Mouse (Mus musculus): Measurements from ENCODE around the gene Chka. TPM values are rescaled to one million over a fixed set of nuclear protein-coding genes. Genes with fewer than 3 reads are reported as not detected.

Chka gene
- polyA plus RNA-seq, 1 experiment from 2014 or later: 57.5 TPM

DNA sequence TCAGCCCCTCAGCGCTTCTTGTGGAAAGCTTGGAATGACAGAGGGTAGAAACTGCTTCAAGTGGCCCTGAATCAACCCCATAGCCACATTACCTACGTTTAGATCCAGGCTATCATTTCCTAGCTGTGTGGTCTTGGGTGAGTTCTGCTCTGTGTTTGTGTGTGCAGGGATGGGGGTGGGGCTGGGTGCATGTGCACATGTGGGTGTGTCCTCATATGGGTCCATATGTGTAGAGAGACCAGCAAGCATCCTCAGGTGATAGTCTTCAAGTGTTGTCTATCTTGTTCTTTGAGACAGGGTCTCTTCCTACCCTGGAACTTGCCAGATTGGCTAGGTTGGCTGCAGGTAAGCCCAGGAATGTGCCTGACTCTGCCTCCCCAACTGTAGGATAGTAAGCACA is 2.3 kb upstream of the Chka start:
- Histone ChIP-seq H3K36me3 (peaks cover 5% of the 10 kb centered on the region; the same call in 1 of the 2 replicates), H3K4me1 (replicated peaks) (peaks cover 27% of the 10 kb centered on the region), H3K27ac (no peak overlapping the region), H3K4me3 (no peak overlapping the region), H3K9me3 (no peaks in the 10 kb centered on the region), H3K27me3 (ENCODE audit: insufficient read depth, poor library complexity, severe bottlenecking) (no peaks in the 10 kb centered on the region)
- DNase-seq (ENCODE audit: low spot score): no peak
- 89% methylated on average over 2 of the region's 2 CpGs for WGBS

DNA sequence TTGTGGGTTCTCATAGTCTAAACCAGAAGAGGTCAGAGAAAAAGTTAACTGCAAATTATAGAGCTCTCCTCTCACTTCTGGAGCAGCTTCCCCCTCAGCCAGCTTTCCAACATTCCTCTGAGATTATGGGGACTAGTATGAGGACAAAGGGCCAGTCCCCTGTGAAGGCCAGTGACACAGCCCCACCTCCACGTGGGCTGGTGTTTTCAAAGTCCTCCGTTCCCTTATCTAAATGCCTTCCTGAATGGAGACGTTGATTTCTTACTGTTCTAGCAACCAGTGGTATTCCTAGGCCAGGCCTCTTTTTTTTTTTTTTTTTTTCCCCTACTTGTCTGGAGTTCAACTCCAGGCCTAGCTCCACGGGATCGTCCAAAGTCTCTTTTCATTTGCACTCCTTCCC is 1.5 kb upstream of the Chka start:
- Histone ChIP-seq H3K27me3 (ENCODE audit: insufficient read depth, poor library complexity, severe bottlenecking) (no peaks in the 10 kb centered on the region), H3K4me3 (no peak overlapping the region), H3K4me1 (replicated peaks) (peaks cover 31% of the 10 kb centered on the region), H3K27ac (no peak overlapping the region), H3K9me3 (no peaks in the 10 kb centered on the region), H3K36me3 (peaks cover 6% of the 10 kb centered on the region; the same call in 1 of the 2 replicates)
- WGBS: 47% methylated on average over 5 of the region's 5 CpGs
- no peak for DNase-seq (ENCODE audit: low spot score)

DNA sequence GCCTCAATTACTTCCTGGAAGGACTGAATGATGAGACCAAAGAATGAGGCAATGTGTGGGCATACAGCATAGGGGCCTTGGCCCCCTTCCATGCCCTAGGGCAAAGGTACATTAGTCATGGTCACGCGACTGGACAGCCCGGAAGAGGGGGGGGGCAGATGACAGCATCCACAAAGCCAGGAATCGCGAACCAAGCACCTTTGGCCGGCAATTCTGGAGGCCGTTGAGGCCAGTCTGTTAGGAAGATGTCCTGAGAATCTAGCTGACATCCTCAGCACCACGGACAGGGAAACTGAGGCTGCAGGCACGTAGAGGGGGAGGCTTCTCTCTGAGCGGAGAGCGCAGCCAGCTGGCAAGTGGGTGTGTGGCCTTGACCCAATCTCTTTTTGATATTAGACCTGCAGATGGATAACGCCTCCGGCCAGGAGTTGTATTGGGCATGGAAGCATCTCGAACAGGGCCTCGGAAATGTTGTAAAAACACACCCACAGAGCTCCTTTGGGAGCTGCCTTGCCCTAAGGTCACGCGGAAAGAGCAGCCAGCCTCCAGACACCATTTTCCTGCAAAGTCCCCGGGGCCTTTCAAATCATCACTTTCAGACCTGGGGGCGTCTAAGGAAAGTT is 615 bp upstream of the Chka start:
- DNase-seq (ENCODE audit: low spot score): no peak
- H3K4me1 ChIP-seq (replicated peaks): peaks cover 40% of the 10 kb centered on the region
- no peaks in the 10 kb centered on the region for H3K27me3 ChIP-seq (ENCODE audit: insufficient read depth, poor library complexity, severe bottlenecking)
- H3K27ac ChIP-seq: peak overlapping the region; percentile 97
- H3K9me3 ChIP-seq: no peaks in the 10 kb centered on the region
- 6% methylated on average over 19 of the region's 19 CpGs for WGBS
- peak overlapping the region; percentile 78 for H3K4me3 ChIP-seq
- H3K36me3 ChIP-seq: peaks cover 6% of the 10 kb centered on the region; the same call in 1 of the 2 replicates

DNA sequence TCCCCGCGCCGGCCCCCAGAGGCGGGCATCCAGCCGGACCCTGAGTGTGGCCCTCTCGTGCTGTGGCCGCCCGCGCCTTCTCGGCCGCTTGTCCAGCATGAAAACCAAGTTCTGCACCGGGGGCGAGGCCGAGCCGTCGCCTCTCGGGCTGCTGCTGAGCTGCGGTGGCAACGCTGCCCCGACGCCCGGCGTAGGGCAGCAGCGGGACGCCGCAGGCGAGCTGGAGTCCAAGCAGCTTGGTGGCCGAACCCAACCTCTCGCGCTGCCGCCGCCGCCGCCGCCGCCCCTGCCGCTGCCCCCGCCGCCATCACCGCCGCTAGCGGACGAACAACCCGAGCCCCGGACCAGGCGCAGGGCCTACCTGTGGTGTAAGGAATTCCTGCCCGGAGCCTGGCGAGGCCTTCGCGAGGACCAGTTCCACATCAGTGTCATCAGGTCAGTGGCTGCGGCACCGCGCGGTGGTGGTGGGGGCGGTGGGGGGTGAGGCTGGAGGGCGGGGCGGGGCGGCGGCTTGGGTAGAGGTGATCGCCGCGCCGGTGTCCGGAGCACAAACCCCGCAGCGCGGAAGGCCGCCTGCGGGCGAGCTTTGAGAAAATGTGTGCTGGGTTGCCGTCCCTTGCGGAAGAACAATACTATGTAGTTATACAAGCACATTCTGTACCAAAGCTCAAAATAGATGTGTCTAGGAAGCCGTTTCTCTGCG is 557 bp downstream of the Chka start:
- Histone ChIP-seq H3K4me1 (replicated peaks) (peaks cover 39% of the 10 kb centered on the region), H3K4me3 (peak overlapping the region; percentile 78), H3K27me3 (ENCODE audit: insufficient read depth, poor library complexity, severe bottlenecking) (no peaks in the 10 kb centered on the region), H3K9me3 (no peaks in the 10 kb centered on the region), H3K27ac (peak overlapping the region; percentile 97), H3K36me3 (peaks cover 6% of the 10 kb centered on the region; the same call in 1 of the 2 replicates)
- DNase-seq (ENCODE audit: low spot score): no peak
- WGBS: under 1% methylated on average over 74 of the region's 74 CpGs

DNA sequence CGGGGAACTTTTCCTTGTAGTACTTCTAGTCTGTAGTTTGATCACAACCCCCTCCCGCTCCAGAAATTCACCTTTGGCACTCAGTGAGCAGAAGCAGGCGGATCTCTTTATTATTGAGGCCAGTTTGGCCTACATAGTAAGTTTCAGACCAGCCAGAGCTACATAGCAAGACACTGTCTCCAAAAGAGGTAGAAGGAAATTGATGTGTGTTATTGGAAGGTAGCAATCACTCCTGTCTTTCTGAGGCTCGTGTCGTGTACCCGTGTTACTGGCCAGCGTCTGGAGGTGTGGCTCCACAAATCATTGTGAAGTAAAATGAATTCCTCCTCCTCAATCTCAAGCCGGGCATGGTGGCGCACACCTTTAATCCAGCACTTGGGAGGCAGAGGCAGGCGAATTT is 1.5 kb downstream of the Chka start:
- DNase-seq (ENCODE audit: low spot score): no peak
- peaks cover 6% of the 10 kb centered on the region; the same call in 1 of the 2 replicates for H3K36me3 ChIP-seq
- H3K27ac ChIP-seq: no peak overlapping the region
- H3K27me3 ChIP-seq (ENCODE audit: insufficient read depth, poor library complexity, severe bottlenecking): no peaks in the 10 kb centered on the region
- peaks cover 42% of the 10 kb centered on the region for H3K4me1 ChIP-seq (replicated peaks)
- peak overlapping the region; percentile 78 for H3K4me3 ChIP-seq
- WGBS: 95% methylated on average over 10 of the region's 10 CpGs
- H3K9me3 ChIP-seq: no peaks in the 10 kb centered on the region

DNA sequence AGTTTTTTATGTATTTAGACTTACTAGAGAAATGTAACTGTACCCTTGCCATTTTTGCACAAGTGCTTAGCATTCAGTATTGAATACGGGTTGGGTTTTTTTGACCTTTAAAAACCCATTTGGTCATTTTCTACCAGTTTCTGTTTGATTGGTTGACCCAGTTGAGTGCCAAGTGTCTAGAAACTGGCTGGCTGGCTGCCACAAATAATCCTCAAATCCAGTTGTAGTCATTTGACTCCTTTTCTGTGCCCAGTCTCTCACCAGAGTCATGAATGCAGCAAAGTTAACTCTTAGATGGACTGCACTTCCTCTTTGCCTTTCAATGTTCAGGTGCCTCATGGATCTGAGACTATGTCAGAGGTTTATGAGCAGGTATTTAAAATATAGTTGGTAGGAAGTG is 2.3 kb downstream of the Chka start:
- H3K4me3 ChIP-seq: peak overlapping the region; percentile 78; the same call in 1 of the 2 replicates
- WGBS: 96% methylated on average over 1 of the region's 1 CpGs
- H3K9me3 ChIP-seq: no peaks in the 10 kb centered on the region
- no peaks in the 10 kb centered on the region for H3K27me3 ChIP-seq (ENCODE audit: insufficient read depth, poor library complexity, severe bottlenecking)
- no peak overlapping the region for H3K27ac ChIP-seq
- no peak for DNase-seq (ENCODE audit: low spot score)
- H3K36me3 ChIP-seq: peaks cover 6% of the 10 kb centered on the region; the same call in 1 of the 2 replicates
- H3K4me1 ChIP-seq (replicated peaks): peaks cover 42% of the 10 kb centered on the region

DNA sequence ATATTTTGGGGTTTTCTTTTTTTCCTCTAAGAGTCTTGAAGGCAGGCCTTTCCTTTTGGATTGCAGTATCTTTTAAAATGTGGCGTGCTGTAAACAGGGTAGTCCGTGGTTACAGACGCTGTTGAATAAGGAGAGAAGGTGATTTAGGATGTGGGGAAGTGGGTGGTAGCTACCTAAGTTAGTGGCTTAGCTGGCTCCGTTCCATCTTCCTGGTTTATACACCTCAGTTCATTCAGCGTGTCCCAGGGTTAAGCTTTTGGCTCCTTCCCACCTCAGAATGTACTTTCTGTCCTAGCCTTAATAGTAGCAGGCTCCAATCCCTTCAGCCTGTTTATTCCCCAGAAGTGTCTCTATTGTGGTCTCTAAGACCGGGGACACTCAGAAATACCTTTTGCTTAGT is 3.5 kb downstream of the Chka start:
- no peak for DNase-seq (ENCODE audit: low spot score)
- Histone ChIP-seq H3K4me1 (replicated peaks) (peaks cover 40% of the 10 kb centered on the region), H3K27ac (no peak overlapping the region), H3K36me3 (peaks cover 6% of the 10 kb centered on the region; the same call in 1 of the 2 replicates), H3K9me3 (no peaks in the 10 kb centered on the region), H3K4me3 (0 out of 2 replicates have a peak overlapping the region, but pooled peaks have one; percentile 11), H3K27me3 (ENCODE audit: insufficient read depth, poor library complexity, severe bottlenecking) (no peaks in the 10 kb centered on the region)
- 75% methylated on average over 6 of the region's 6 CpGs for WGBS

DNA sequence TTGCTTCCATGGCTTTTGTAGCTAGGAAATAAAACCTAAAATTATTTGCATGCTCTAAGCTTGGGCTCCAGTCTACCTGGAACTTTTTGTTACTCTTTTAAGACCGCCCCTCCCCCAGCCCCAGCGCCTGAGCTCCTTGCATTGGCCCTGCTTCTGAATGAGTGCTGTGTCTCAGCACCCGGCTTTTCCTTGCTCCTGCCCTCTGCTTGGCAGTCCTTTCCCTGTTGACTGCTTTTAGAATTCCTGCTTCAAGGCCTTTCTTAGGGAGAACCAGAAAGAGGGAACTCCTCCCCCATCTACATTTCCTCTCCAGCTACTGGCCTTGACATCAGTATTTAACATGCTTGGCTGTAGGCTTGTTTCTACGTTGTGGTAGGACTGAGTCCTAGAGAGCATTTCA is 4.0 kb downstream of the Chka start:
- no peak for DNase-seq (ENCODE audit: low spot score)
- no peak overlapping the region for H3K27ac ChIP-seq
- 0 out of 2 replicates have a peak overlapping the region, but pooled peaks have one; percentile 11 for H3K4me3 ChIP-seq
- H3K36me3 ChIP-seq: peaks cover 9% of the 10 kb centered on the region
- no peaks in the 10 kb centered on the region for H3K9me3 ChIP-seq
- WGBS: 26% methylated on average over 4 of the region's 4 CpGs
- peaks cover 35% of the 10 kb centered on the region for H3K4me1 ChIP-seq (replicated peaks)
- no peaks in the 10 kb centered on the region for H3K27me3 ChIP-seq (ENCODE audit: insufficient read depth, poor library complexity, severe bottlenecking)

DNA sequence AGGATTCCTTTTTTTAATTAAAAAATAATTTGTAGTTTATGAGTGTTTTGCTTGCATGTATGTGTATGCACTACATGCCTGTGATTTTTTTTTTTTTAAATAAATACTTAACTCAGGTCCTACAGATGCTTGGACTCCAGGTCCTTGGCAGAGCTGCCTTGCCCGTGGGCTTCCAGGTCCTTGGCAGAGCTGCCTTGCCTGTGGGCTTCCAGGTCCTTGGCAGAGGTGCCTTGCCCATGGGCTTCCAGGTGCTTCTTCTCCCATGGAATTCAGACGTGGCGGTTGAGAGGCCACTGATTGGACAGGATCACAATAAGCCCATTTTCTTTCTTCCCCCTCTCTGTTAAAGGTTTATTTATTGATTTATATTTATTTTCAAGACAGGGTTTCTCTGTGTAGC is 5.6 kb downstream of the Chka start:
- Histone ChIP-seq H3K27me3 (ENCODE audit: insufficient read depth, poor library complexity, severe bottlenecking) (no peaks in the 10 kb centered on the region), H3K9me3 (no peaks in the 10 kb centered on the region), H3K27ac (no peak overlapping the region), H3K4me1 (replicated peaks) (peaks cover 26% of the 10 kb centered on the region), H3K36me3 (peaks cover 14% of the 10 kb centered on the region), H3K4me3 (no peak overlapping the region)
- no peak for DNase-seq (ENCODE audit: low spot score)
- WGBS: 91% methylated on average over 3 of the region's 3 CpGs

DNA sequence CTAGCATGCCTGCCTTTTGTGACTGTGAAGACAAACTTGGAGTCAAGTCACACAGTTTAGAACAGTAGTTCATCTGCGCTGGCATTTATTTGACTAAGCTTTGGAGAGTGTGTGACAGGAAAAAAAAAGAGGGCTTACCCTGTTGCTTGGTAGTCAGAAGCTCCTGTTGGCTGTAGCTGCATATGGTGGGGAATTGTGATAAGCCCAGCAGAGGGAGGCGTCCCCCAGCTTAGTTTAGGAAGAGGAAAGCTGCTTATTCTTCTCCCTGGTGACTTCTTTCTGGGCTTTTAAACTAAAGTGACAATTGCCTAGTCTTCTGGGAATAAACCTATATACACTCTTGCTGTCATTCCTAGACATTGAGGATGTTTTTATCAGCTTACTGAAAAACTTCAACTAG is 11.1 kb downstream of the Chka start:
- 88% methylated on average over 2 of the region's 2 CpGs for WGBS
- Histone ChIP-seq H3K27ac (no peak overlapping the region), H3K27me3 (ENCODE audit: insufficient read depth, poor library complexity, severe bottlenecking) (no peaks in the 10 kb centered on the region), H3K36me3 (peaks cover 46% of the 10 kb centered on the region), H3K4me1 (replicated peaks) (no peaks in the 10 kb centered on the region), H3K9me3 (peaks cover 13% of the 10 kb centered on the region; the same call in 1 of the 2 replicates), H3K4me3 (no peak overlapping the region)
- DNase-seq (ENCODE audit: low spot score): no peak

DNA sequence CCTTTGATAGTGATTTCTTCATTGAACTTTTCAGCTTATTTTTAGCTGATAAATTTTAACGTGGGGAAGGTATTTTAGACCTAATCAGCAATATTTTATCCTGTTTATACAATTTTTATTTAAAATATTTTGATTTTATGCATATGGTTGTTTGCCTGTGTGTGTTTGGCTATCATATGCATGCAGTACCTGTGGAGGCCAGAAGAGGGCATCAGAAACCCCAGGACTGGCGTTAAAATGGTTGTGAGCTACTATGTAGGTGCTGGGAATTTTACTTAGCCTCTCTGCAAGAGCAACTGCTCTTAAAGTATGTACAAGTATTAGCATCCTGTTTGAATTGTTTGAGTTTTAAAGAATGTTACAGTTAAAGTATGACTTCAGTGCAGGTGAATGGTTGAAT is 13.4 kb downstream of the Chka start:
- Histone ChIP-seq H3K36me3 (peaks cover 46% of the 10 kb centered on the region), H3K9me3 (peaks cover 13% of the 10 kb centered on the region; the same call in 1 of the 2 replicates), H3K27me3 (ENCODE audit: insufficient read depth, poor library complexity, severe bottlenecking) (no peaks in the 10 kb centered on the region), H3K4me3 (no peak overlapping the region), H3K4me1 (replicated peaks) (no peaks in the 10 kb centered on the region), H3K27ac (no peak overlapping the region)
- 78% methylated on average over 2 of the region's 2 CpGs for WGBS
- DNase-seq (ENCODE audit: low spot score): no peak

DNA sequence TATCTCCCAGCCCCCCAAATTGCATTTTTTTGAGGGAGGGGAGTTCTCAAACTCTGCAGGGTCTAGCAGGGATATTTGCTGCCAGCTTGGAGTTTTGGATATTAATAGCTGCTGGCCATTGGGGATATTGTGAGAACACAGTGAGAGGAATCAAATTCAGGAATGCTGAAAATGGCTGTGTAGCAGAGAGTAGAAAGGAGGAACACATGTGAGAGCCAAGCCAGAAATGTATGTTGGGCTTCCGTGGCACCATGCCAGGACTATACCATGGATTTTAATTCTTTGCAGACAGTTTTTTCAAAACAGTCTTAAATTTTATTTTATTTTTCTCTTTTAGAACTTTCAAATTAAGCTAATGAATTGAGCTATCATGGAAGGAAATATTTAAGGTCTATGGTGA is 16.7 kb downstream of the Chka start:
- peaks cover 42% of the 10 kb centered on the region for H3K36me3 ChIP-seq
- DNase-seq (ENCODE audit: low spot score): no peak
- WGBS: 98% methylated on average over 1 of the region's 1 CpGs
- H3K27ac ChIP-seq: no peak overlapping the region
- H3K27me3 ChIP-seq (ENCODE audit: insufficient read depth, poor library complexity, severe bottlenecking): no peaks in the 10 kb centered on the region
- H3K4me1 ChIP-seq (replicated peaks): no peaks in the 10 kb centered on the region
- H3K4me3 ChIP-seq: no peak overlapping the region
- H3K9me3 ChIP-seq: peaks cover 13% of the 10 kb centered on the region; the same call in 1 of the 2 replicates

DNA sequence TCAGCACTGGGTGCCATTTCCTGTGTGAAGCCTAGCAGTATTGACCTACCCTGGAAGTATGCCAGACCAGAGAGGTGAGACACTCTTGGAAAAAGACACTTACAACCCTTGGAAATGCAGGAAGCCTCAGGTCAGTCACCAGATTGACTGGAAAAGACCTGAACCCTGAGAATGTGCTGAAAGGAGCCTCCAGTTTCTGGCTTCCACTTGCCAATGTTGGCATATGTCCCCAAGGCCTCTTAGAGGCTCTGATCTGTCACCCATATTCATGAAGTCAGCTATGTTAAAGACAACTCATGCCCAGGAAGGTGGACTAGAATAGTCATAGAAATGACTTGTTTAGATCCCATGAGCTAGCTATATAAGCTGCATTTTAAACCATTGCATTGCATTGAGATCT is 19.9 kb downstream of the Chka start:
- Histone ChIP-seq H3K36me3 (peaks cover 26% of the 10 kb centered on the region), H3K27me3 (ENCODE audit: insufficient read depth, poor library complexity, severe bottlenecking) (no peaks in the 10 kb centered on the region), H3K9me3 (no peaks in the 10 kb centered on the region), H3K4me3 (no peak overlapping the region), H3K27ac (no peak overlapping the region), H3K4me1 (replicated peaks) (no peaks in the 10 kb centered on the region)
- DNase-seq (ENCODE audit: low spot score): no peak

Measured in hindbrain, embryonic 10.5 days (tissue).